In genomic region chr11:95500836-95501235, GRCm38 (mm10) we compare ENCODE assay signal across 18 mouse cellular contexts. TPM values are rescaled to one million over a fixed set of nuclear protein-coding genes. Genes with fewer than 3 reads are reported as not detected.
A peak's percentile ranks its signal among the peaks of the same experiment; 100 is the strongest.
DNase-seq lines count a peak whose midpoint lies in the region; ATAC-seq and TF ChIP-seq lines count a peak whose summit lies in the region.
"Had no signal": no experiment of that assay in that cellular context is flagged by ENCODE, and none has a peak within 500 bp of the region (broad histone marks: within the 10 kb centered on the region; RNA-seq: fewer than 3 reads in every experiment).

No protein-coding gene starts in this region.

- H3K9ac ChIP-seq in hindbrain, embryonic 11.5 days (ENCODE audit: low read depth, low read length) = no peak overlapping the region
- no peak overlapping the region for H3K9ac ChIP-seq in hindbrain, embryonic 12.5 days
- 0 out of 2 replicates have a peak overlapping the region, but pooled peaks have one; percentile 10 for H3K9ac ChIP-seq in hindbrain, postnatal 0 days (replicated peaks; ENCODE audit: low read length)
- H3K9ac ChIP-seq: stomach, embryonic 15.5 days had no signal

- 0 out of 2 replicates have a peak overlapping the region, but pooled peaks have one; percentile 10 for H3K27ac ChIP-seq in hindbrain, embryonic 11.5 days (ENCODE audit: low read depth, low read length)
- H3K27ac ChIP-seq in hindbrain, embryonic 12.5 days = no peak overlapping the region
- peak overlapping the region; percentile 64; the same call in 1 of the 2 replicates for H3K27ac ChIP-seq in hindbrain, postnatal 0 days
- H3K27ac ChIP-seq: limb, embryonic 10.5 days; stomach, embryonic 15.5 days had no signal

- no peak for TF ChIP-seq CTCF in hindbrain, postnatal 0 days (IDR thresholded peaks at IDR 0.05; ENCODE audit: low read depth)

- H3K4me3 ChIP-seq in hindbrain, embryonic 11.5 days (ENCODE audit: low read depth, low read length) = no peak overlapping the region
- H3K4me3 ChIP-seq in hindbrain, embryonic 12.5 days = no peak overlapping the region
- H3K4me3 ChIP-seq in hindbrain, postnatal 0 days (ENCODE audit: low read length) = no peak overlapping the region
- H3K4me3 ChIP-seq: limb, embryonic 10.5 days; stomach, embryonic 15.5 days had no signal

- H3K4me2 ChIP-seq in hindbrain, embryonic 11.5 days (replicated peaks; ENCODE audit: low read depth, low read length) = no peak overlapping the region
- no peak overlapping the region for H3K4me2 ChIP-seq in hindbrain, embryonic 12.5 days (replicated peaks)
- no peak overlapping the region for H3K4me2 ChIP-seq in hindbrain, postnatal 0 days (ENCODE audit: low read depth, low read length)
- H3K4me2 ChIP-seq: liver, embryonic 11.5 days; stomach, embryonic 15.5 days had no signal

- no peaks in the 10 kb centered on the region for H3K9me3 ChIP-seq in hindbrain, embryonic 11.5 days (ENCODE audit: control insufficient read depth, low read length)
- no peaks in the 10 kb centered on the region for H3K9me3 ChIP-seq in hindbrain, embryonic 12.5 days (replicated peaks)
- H3K9me3 ChIP-seq in hindbrain, postnatal 0 days (ENCODE audit: low read length) = no peaks in the 10 kb centered on the region
- H3K9me3 ChIP-seq: limb, embryonic 10.5 days; stomach, embryonic 15.5 days had no signal

- no peaks in the 10 kb centered on the region for H3K4me1 ChIP-seq in hindbrain, embryonic 11.5 days (replicated peaks; ENCODE audit: control insufficient read depth, insufficient read depth, low read length)
- peaks cover 16% of the 10 kb centered on the region for H3K4me1 ChIP-seq in hindbrain, embryonic 12.5 days
- peaks cover 15% of the 10 kb centered on the region for H3K4me1 ChIP-seq in hindbrain, postnatal 0 days (ENCODE audit: insufficient read depth, low read length)

- ATAC-seq in hindbrain, embryonic 11.5 days (ENCODE audit: low FRiP score) = no peak
- no peak for ATAC-seq in hindbrain, embryonic 12.5 days (ENCODE audit: low FRiP score)
- ATAC-seq in hindbrain, postnatal 0 days = no peak

- no peaks in the 10 kb centered on the region for H3K27me3 ChIP-seq in hindbrain, embryonic 11.5 days (ENCODE audit: control insufficient read depth, insufficient read depth, low read length)
- H3K27me3 ChIP-seq in hindbrain, embryonic 12.5 days = no peaks in the 10 kb centered on the region
- no peaks in the 10 kb centered on the region for H3K27me3 ChIP-seq in hindbrain, postnatal 0 days (ENCODE audit: insufficient read depth, low read length)
- H3K27me3 ChIP-seq: stomach, embryonic 15.5 days had no signal

- no peaks in the 10 kb centered on the region for H3K36me3 ChIP-seq in hindbrain, embryonic 11.5 days (ENCODE audit: control insufficient read depth, insufficient read depth, low read length)
- peaks cover 8% of the 10 kb centered on the region for H3K36me3 ChIP-seq in hindbrain, embryonic 12.5 days
- no peaks in the 10 kb centered on the region for H3K36me3 ChIP-seq in hindbrain, postnatal 0 days (ENCODE audit: insufficient read depth, low read length)

- WGBS in hindbrain, embryonic 11.5 days = 45% methylated on average over 3 of the region's 3 CpGs
- WGBS in hindbrain, embryonic 12.5 days = 31% methylated on average over 3 of the region's 3 CpGs
- 8% methylated on average over 3 of the region's 3 CpGs for WGBS in hindbrain, postnatal 0 days

- DNase-seq in cerebellum, adult 11-12 months = peak; percentile 66
- DNase-seq in cerebellum, adult 11 months = no peak
- no peak for DNase-seq in hindbrain, embryonic 11.5 days (ENCODE audit: low spot score)
- DNase-seq in cerebellum, postnatal 36 days = peak; percentile 37 to 54
- peak; percentile 50 for DNase-seq in hindbrain, postnatal 0 days (ENCODE audit: low spot score)
- DNase-seq in layer of hippocampus, postnatal 36 days = no peak
- DNase-seq in layer of hippocampus, adult 18-20 months (ENCODE audit: low spot score in 2 of 2) = no peak
- DNase-seq: kidney, adult 2 months; lung, adult 2 months; lung, postnatal 36 days; right cerebral cortex, postnatal 14 days had no signal

RNA-seq across cellular contexts. Expression of gene Nxph3, which starts 13.5 kb away (rescaled TPM):
- polyA plus RNA-seq in hindbrain, embryonic 11.5 days (2014; fragmentation: Nextera tagmentation; extraction: Ambion mirVana) = 0.22 and 0.69 TPM in 2 replicates
- polyA plus RNA-seq in hindbrain, embryonic 12.5 days (2016; fragmentation: Nextera tagmentation; extraction: Ambion mirVana) = 0.75 and 0.81 TPM in 2 replicates
- 21.4 and 23.6 TPM in 2 replicates for total RNA-seq in hindbrain, postnatal 0 days (2014; rRNA removed)
- 3.7 and 4.1 TPM in 2 replicates for polyA plus RNA-seq in hindbrain, postnatal 0 days (2015; fragmentation: Nextera tagmentation; extraction: Ambion mirVana)
- 10 to 100 TPM; 15.3 to 17.2 TPM for total RNA-seq in layer of hippocampus, postnatal 36 days (2021)
- 10 to 100 TPM; 16.5 to 26.3 TPM for total RNA-seq in layer of hippocampus, adult 18-20 months (2021)
- total RNA-seq: common myeloid progenitor, adult 5-6 weeks; MEL had no signal
- polyA plus RNA-seq: thymus, postnatal 0 days had no signal

Comparison
In these comparisons a context has a peak if more than half of its experiments do, and no peak if none do; other contexts are left out.
1. DNase-seq: peak in cerebellum, adult 11-12 months (single experiment), cerebellum, postnatal 36 days (2 of 2) and hindbrain, postnatal 0 days (single experiment); none in cerebellum, adult 11 months (single experiment), hindbrain, embryonic 11.5 days (single experiment), layer of hippocampus, postnatal 36 days (0 of 2) and layer of hippocampus, adult 18-20 months (0 of 2).